Mouse (Mus musculus) ES-E14 (cell line): ENCODE results near the gene Cebpzos. TPM values are rescaled to one million over a fixed set of nuclear protein-coding genes. Genes with fewer than 3 reads are reported as not detected.

ENCODE experiments used
- DNase-seq: peaks from one replicate; pipeline ENCODE4 v3.0.0-alpha.2; 2013; ENCODE audit warnings: low read depth, low spot score
- H3K27ac ChIP-seq: 2 replicates; pipeline ENCODE4 v1.5.1; 2012; ENCODE audit warnings: low read depth, mild to moderate bottlenecking, low read length, moderate library complexity, mixed read lengths; ENCODE audit not compliant: poor library complexity, insufficient read depth, severe bottlenecking
- H3K36me3 ChIP-seq: 2 replicates; pipeline ENCODE4 v1.6.1; 2012; ENCODE audit warnings: mild to moderate bottlenecking, low read length, moderate library complexity, mixed read lengths; ENCODE audit not compliant: control insufficient read depth, poor library complexity, insufficient read depth, severe bottlenecking
- H3K4me1 ChIP-seq, 2 experiments: fragments of 150-350 bp in 1 of 2; sonication (generic) in 1 of 2; 2 replicates each; pipeline ENCODE4 v1.6.1; 2012; ENCODE audit warnings: low read length in 2 of 2, mild to moderate bottlenecking in 1 of 2, mixed read lengths in 1 of 2; ENCODE audit not compliant: control insufficient read depth in 2 of 2, insufficient read depth in 2 of 2, poor library complexity in 1 of 2
- H3K4me3 ChIP-seq, 2 experiments: fragments of 150-350 bp in 1 of 2; sonication (generic) in 1 of 2; 2 replicates each; pipeline ENCODE4 v1.5.1; 2012; ENCODE audit warnings: low read length in 2 of 2, low read depth in 1 of 2, mild to moderate bottlenecking in 1 of 2, mixed read lengths in 1 of 2; ENCODE audit not compliant: insufficient read depth in 1 of 2, poor library complexity in 1 of 2, severe bottlenecking in 1 of 2
- H3K9ac ChIP-seq: 2 replicates; pipeline ENCODE4 v1.6.1; 2012; ENCODE audit warnings: low read depth, mild to moderate bottlenecking, low read length, mixed read lengths; ENCODE audit not compliant: poor library complexity, insufficient read depth, severe bottlenecking
- H3K9me3 ChIP-seq: fragments of 150-350 bp; sonication (generic); 2 replicates; pipeline ENCODE4 v1.6.1; 2012; ENCODE audit warnings: low read depth, mild to moderate bottlenecking, low read length; ENCODE audit not compliant: control insufficient read depth, insufficient read depth
- CHD2 ChIP-seq: IDR thresholded peaks from 2 replicates; pipeline ENCODE4 v1.6.1; 2014; ENCODE audit warnings: mild to moderate bottlenecking, low read depth, low read length, inconsistent platforms
- HCFC1 ChIP-seq: IDR thresholded peaks from 2 replicates; pipeline ENCODE4 v1.6.1; 2012; ENCODE audit warnings: low read length, inconsistent platforms, borderline replicate concordance; ENCODE audit not compliant: insufficient read depth
- MAFK ChIP-seq: IDR thresholded peaks from 2 replicates; pipeline ENCODE4 v1.6.1; 2014; ENCODE audit warnings: mild to moderate bottlenecking, low read depth, low read length, inconsistent platforms; ENCODE audit not compliant: insufficient read depth
- ZC3H11A ChIP-seq: IDR thresholded peaks from 2 replicates; pipeline ENCODE4 v1.6.1; 2012; ENCODE audit warnings: low read depth, mild to moderate bottlenecking, inconsistent platforms, low read length, borderline replicate concordance
- ZNF384 ChIP-seq: IDR thresholded peaks from 2 replicates; pipeline ENCODE4 v1.6.1; 2012; ENCODE audit warnings: low read depth, low read length, inconsistent platforms
- in situ Hi-C, 2 experiments: fragments of 600-800 bp; cut with MboI; formaldehyde crosslinking; loops; one replicate each; pipeline ENCODE4 v1.15.1; 2025; ENCODE audit warnings: low sequenced_read_pairs in 2 of 2, inconsistent platforms in 1 of 2; ENCODE audit not compliant: unreplicated experiment in 2 of 2
- total RNA-seq: library from RNA; depleted of rRNA; stranded (reverse); fragments of 300-350 nt; gene quantifications from 2 replicates; pipeline ENCODE4 v1.2.3, GENCODE M21; 2012

Cebpzos gene
- total RNA-seq, 1 experiment = 48.6 TPM

GRCm38 (mm10) chr17:78883291-78883690 lies 33.0 kb upstream of the Cebpzos start:
- Histone ChIP-seq H3K4me1 (peaks cover 0 to 2% of the 10 kb centered on the region in 2 experiments; a peak in 1 of 4 replicates), H3K9ac (no peak overlapping the region), H3K4me3 (no peak overlapping the region), H3K9me3 (no peaks in the 10 kb centered on the region), H3K36me3 (no peaks in the 10 kb centered on the region), H3K27ac (no peak overlapping the region)
- DNase-seq = no peak
- in situ Hi-C loops = no loop called here
- TF ChIP-seq MAFK (no peak), HCFC1 (no peak), CHD2 (no peak), ZNF384 (no peak), ZC3H11A (no peak)

DNA sequence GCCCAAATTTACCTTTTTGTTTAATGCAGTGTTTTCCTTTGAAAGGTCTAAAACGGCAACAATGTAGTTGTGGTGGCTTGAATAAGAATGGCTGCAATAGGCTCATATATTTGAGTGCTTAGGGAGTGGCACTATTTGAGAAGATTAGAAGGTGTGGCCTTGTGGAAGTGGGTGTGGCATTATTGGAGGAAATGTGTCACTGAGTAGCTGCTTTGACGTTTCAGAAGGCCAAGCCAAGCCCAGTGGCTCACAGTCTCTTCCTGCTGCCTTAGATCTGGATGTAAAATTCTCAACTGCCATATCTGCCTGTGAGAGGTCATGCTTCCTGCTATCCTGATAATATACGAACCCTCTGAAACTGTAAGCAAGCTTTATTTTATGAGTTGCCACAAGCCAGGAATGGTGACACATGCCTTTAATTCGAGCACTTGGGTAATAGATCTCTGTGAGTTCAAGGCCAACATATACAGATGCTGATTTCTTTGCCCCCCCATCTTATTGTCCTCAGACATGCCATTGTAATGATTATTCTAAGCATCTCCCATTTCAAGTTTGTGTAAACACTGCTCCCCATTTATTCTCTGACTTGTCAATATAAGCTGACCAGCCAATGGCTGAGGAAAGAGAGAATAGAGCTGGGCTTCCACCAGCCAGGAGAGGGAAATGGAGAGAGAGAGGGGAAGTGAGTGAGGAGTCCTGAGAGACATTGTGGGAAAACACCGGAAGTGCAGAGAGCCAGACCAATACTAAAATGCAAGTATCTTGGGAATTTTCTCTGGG lies 30.8 kb upstream of the Cebpzos start:
- H3K36me3 ChIP-seq = no peaks in the 10 kb centered on the region
- H3K4me3 ChIP-seq = no peak overlapping the region
- no peak overlapping the region for H3K9ac ChIP-seq
- H3K4me1 ChIP-seq = peaks cover 0 to 2% of the 10 kb centered on the region in 2 experiments; a peak in 1 of 4 replicates
- TF ChIP-seq ZC3H11A = no peak
- TF ChIP-seq HCFC1 = no peak
- TF ChIP-seq MAFK = no peak
- no peak for TF ChIP-seq ZNF384
- TF ChIP-seq CHD2 = no peak
- in situ Hi-C loops = no loop called here
- no peak for DNase-seq
- no peaks in the 10 kb centered on the region for H3K9me3 ChIP-seq
- H3K27ac ChIP-seq = no peak overlapping the region

DNA sequence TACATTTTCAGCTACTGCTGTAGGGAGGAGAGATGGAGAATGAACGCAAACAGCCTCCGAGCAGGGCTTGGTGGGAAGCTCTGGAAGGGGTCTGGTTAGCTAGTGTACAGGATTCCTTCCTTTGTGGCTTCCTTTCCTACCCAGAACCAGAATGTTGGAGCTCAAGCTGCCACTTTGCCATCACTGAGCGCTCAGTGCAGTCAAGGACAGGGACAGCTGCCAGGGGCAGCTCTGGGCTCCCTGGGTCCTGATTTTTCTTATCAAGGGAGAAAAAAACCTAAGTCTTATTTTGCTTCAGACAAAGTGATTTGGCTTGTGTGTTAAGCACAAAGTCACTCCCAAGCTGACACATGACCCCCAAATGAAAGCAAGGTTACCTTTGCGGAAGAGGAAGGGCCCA lies 27.7 kb upstream of the Cebpzos start:
- no peak overlapping the region for H3K9ac ChIP-seq
- no peak for DNase-seq
- H3K27ac ChIP-seq = no peak overlapping the region
- no peak overlapping the region for H3K4me3 ChIP-seq
- no peak for TF ChIP-seq MAFK
- TF ChIP-seq ZC3H11A = no peak
- TF ChIP-seq CHD2 = no peak
- TF ChIP-seq ZNF384 = no peak
- no peak for TF ChIP-seq HCFC1
- H3K4me1 ChIP-seq = no peaks in the 10 kb centered on the region
- in situ Hi-C loops = no loop called here
- no peaks in the 10 kb centered on the region for H3K9me3 ChIP-seq
- H3K36me3 ChIP-seq = 0 out of 2 replicates have a peak, but pooled peaks cover 3% of the 10 kb centered on the region

GRCm38 (mm10) chr17:78889184-78889583 lies 27.1 kb upstream of the Cebpzos start:
- DNase-seq = no peak
- no peaks in the 10 kb centered on the region for H3K4me1 ChIP-seq
- in situ Hi-C loops = no loop called here
- no peak overlapping the region for H3K4me3 ChIP-seq
- H3K9ac ChIP-seq = no peak overlapping the region
- H3K36me3 ChIP-seq = 0 out of 2 replicates have a peak, but pooled peaks cover 3% of the 10 kb centered on the region
- no peak overlapping the region for H3K27ac ChIP-seq
- H3K9me3 ChIP-seq = no peaks in the 10 kb centered on the region
- no peak for TF ChIP-seq HCFC1
- TF ChIP-seq ZNF384 = no peak
- no peak for TF ChIP-seq MAFK
- TF ChIP-seq ZC3H11A = no peak
- no peak for TF ChIP-seq CHD2
